Mouse (Mus musculus) stomach, postnatal 0 days (tissue): ENCODE results near the gene Bcl9l.

ENCODE experiments used
- CTCF ChIP-seq: IDR thresholded peaks from 2 replicates; pipeline ENCODE4 v1.5.1; 2016; ENCODE audit warnings: antibody characterized with exemption, low read depth, mild to moderate bottlenecking, moderate library complexity
- EP300 ChIP-seq: optimal IDR thresholded peaks from 2 replicates; pipeline ENCODE3; 2016; ENCODE audit warnings: antibody characterized with exemption

- peak; percentile 43 for TF ChIP-seq CTCF
- no peak for TF ChIP-seq EP300
Observed at GRCm38 (mm10) chr9:44478959-44479605, 3.5 kb upstream of the Bcl9l start.
